Mouse (Mus musculus) layer of hippocampus, postnatal 36 days (tissue): ENCODE data around the gene Rnpep. TPM values are rescaled to one million over a fixed set of nuclear protein-coding genes. Genes with fewer than 3 reads are reported as not detected.

Experiments used
- DNase-seq, 2 experiments: peaks; one replicate each; pipeline ENCODE4 v3.0.0; 2022
- total RNA-seq, 2 experiments: library from RNA; stranded (reverse); gene quantifications; 2 replicates each; pipeline ENCODE4 v1.2.3; 2021

Rnpep gene
- 10 to 100 TPM; 54.0 to 65.4 TPM for total RNA-seq

DNA sequence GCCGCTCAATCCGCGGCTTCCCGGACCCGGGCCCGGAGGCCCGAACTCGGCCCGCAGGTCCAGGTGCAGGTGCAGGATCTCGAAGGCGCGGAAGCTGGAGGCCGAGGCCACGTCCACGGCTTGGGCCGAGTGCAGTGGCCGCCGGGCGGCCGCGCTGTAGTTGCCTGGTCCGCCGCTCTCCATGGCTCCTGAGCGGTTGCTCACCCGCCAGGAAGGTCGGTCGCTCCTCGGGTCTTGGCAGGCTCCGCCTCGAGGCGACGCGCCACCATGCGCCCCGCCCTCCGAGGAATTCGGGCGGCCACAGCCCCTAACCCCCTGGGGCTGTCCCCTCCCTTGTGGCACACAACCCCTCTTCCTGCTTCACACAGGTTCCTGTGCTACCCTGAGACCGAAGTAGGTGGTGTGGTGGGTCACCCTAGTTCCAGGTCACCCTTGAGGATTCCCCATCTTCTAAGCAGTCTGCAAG, at the start of gene Rnpep:
Gene Rnpep (minus strand): TSS at position 259 of the 466 bp plus-strand sequence.
- peak; percentile 75 to 77 for DNase-seq

DNA sequence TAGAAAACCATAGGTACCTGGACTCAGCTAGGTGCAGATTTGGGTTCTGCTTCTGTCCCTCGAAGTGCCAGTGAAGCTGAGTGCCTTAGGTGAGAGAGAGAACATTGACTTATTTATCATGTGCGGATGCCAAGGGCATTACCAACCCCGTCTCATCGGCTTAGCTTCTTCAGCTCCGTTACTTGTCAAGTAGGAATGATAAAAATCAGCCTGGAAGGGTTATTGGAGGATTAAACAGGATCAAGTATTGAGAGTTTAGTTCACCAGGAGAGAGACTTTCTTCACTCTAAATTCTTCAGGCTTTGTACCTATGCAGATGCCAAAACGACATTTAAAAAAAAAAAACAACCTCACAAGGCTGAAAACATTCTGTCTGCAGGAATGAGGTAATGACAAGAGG, 46.7 kb upstream of the Rnpep start:
- DNase-seq: no peak

DNA sequence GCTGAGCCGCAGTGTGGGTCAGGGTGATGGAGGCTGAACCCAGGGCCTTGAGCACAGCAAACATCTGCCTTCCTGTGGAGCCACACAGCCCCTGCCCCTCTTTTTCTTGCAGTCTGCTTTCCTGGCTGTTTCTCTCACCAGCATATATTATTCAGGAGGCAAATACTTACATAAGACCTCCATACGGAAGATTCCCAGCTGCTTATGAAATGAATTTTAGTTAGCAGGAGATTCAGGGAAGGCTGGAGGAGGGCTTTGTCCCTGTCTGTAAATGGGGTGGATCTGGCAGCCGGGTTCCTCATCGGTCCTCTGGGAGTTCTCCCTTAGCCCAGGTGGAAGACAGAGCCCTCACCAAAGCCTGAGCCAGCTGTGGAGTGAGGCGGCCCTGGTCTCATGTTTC, 44.5 kb upstream of the Rnpep start:
- no peak for DNase-seq

DNA sequence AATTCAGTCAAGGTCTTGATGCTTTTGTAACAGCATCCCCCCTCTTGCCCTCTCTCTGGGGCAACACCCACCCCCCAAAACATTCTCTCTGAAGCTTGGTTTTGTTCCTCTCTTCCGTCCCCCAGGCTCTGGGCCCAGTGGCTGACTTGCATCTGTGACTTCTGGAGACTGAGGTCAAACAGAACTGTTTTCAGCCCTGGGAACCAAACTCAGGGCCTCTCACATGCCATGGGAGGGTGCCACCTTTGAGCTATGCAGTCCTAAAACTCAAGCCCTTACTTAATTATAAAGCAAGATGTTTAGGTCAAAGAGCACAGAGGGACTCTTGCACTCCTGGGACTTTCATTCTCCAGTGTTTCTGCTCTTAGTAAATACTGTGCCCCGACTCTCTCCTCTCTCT, 42.0 kb upstream of the Rnpep start:
- DNase-seq: no peak

DNA sequence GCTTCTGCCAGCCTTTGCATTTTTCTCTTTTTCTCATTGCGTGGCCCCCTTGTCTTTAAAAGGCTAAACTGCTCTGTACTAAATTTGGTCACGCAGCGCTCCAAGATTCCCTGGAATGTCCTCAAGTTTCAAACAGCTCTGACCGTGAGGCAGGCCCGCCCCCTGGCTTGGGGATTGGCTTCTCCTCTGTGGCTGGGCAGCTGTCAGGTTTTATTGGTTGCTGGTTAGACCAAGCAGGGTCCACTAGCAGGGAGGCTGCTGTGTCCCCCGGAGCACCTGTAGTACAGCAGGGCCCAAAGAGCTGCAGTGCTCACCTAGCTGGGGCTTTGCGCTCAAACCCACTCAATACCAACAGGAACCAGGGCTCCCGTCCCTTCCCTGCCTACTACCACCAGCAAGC, 40.7 kb upstream of the Rnpep start, which contains the start of gene Lmod1:
Gene Lmod1 (plus strand): TSS at position 237 of the 400 bp plus-strand sequence.
- no peak for DNase-seq

DNA sequence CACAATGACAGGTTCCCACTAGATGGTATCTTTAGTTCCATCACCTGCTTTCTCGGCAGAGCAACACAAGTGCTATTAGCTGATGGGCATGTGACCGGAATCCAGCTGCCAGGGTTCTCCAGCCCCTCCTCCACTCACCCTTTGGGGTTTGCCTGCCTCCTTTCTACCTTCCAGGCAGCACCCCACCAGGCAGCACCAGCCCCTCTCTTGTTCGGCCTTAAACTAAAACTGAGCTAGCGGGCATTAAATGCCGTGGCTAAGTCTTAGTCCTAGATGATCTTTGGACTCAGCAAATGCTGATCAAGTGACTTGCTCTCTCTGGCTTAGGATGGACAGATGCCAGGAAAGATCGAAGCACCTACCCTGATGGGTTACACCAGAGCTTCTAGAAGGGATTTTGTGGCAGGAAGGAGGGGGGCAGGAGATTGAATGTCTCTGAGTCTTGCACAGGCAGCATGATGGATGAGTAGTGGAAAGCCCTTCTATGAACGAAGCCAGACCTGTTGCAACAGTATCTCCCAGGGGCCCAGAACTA, 39.5 kb upstream of the Rnpep start:
- DNase-seq: no peak

DNA sequence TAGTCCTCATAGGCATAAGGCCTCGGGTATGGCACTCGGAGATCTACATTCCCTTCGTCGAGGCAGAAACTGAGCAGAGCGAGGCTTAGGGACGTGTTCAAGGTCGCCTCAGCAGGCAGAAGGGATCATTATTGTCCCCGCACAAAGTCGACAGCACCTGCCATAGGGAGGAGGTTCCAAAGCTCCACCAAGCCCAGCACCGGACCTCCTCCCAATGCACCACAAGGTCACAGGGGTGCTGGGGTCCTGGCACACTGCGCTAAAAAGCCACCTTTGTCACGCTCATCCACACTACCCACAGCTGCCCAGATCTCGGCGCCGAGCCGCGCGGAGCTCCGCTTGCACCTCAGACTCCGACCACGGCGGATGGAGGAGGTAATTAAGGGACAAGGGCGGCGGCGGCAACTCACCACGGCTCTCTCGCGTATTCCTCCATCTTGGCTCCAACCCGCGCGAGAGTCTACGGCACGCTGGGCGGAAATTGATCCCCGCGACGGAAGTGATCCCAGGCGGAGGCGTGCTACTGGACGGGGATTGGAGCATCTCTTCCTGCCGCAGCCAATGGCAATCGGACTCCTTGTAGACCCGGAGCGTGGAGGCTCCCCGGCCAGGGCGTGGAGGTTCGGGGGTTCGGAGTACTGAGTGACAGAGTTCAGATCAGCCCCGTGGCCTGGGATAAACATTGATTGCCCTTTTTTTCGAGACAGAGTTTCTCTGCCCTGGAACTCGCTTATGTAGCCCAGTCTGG, 29.6 kb upstream of the Rnpep start, which contains the start of gene Timm17a:
Gene Timm17a (minus strand): TSS at position 495 of the 748 bp plus-strand sequence.
- DNase-seq: peak; percentile 93

DNA sequence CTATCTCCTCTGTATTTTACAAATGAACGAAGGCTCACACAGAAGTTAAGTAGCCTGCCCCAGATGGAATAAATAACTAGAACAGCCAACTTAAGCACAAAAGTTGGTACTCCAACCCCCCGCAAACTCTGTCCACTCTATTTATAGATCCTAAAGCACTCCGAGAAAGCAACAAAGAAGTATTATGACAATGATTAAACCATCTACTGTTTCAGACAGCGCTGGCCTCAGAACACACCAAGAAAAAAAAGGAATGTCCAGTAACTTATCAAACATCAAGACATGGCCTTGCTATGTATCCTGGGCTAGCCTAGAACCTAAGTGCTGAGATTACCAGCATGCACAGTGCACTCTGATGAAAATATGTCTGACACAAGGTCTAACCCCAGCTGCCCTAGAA, 28.3 kb upstream of the Rnpep start:
- DNase-seq: no peak

DNA sequence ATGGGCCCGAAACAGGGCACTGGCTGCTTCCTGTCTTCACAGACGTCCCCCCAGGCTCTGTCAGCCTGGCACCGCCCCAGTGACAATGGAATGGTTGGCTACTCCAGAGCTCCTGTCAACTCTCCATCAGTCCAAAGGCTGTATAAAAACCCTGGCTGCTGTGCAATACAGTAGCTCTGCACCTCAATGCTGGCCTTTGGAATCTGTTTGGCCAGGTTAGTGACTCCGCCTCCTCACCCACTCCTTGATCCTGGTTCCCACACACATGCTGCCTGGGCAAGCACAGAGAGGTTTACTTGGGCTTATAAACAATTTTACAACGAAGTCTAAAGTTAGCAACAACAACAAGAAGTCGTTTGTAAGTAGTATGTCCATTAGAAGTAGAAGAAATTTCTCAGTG, 27.5 kb upstream of the Rnpep start:
- DNase-seq: no peak

DNA sequence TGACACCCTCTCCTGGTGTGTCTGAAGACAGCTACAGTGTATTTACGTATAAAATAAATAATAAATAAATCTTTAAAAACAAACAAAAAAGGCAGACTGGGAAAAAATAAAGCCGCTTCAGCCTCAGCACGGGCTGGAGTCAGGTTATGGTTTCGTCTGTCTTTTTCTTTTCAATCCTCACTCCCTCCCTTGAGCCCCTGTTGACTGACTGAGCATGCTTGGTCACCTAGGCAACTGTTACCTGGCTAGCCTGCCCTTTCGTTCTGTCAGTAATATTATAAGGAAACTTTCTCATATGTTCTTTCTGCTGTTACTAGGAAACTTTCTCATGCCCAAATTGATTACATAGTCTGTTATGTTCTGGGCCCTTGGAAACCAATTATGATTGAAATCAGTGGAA, 7.0 kb upstream of the Rnpep start:
- no peak for DNase-seq

DNA sequence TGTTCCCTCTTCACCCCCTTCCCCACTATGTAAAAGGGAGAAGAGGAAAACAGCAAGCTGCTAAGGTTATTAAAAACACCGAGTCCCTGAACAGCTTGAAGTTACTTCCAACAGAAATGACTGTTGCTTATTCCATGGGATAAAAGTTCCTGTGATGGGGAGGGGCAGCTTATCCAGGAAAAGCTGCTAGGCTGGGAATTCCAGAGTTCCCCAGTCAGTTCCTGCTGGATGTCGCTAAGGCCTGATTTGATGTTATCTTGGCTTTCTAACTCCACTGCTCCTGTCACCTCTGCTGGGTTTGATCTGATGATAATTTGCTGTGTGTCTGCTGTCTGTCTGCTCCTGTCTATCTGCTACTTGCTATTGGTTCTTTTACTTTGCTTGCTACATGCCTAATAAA, 2.4 kb upstream of the Rnpep start:
- no peak for DNase-seq

DNA sequence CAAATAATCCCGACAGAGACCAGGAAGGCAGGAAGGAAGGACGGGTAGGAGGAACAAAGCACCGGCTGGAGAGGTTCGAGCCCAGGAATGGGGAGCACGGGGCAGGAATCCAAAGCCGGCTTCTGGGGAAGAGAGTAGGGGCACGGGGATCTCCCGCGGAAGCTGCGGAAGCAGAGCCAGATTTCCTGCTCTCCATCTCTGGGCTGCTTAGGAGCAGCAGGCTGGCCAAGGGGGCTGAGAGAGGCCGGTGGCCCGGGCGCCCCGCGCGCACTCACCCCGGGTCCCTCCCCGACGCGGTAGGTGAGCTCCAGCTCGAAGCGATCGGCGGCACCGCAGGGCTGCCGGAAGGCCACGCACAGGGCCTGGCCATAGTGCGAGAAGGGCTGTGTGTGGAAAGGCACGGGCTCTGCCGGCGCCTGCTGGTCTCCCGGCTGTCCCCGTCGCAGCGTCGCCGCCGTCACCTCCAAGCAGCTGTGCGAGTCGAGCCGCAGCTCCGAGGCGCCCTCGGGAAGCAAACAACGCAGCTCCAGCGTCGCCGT, 528 bp downstream of the Rnpep start:
- no peak for DNase-seq

DNA sequence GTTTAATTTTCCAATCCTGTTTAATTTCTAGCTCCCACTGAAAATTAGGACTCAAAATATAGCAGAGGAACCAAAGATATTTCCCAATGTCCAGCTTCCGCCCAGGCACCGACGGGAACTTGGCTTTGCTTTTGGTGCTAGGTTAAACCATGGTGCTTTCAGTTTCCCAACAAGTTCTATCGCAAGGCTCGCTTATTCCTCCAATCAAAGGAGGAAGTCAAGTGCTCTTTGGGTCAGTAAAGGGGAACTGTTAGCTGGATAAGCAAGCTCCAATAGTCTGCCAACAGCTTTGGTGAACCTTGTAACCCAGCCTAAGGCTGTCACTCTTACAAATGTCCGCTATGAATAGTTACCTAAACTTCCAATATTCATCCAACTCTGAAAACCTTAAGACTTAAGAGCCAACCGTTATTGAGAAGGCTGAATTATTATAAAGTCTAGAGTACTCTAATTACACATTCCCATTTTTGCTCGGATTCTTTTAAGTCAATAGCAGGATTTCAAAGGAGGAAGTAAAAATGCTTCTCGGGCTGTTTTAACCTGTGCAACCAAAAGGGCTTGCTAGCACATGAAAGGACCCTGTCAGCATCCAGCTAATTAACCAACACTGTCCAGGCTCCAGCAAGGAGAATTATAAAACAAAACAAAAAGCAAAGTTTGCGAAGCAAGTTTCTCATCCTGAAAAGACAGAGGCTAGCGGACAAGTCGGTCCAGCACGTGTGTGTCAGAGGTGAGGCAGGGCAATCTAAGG, 1.2 kb downstream of the Rnpep start:
- DNase-seq: no peak

DNA sequence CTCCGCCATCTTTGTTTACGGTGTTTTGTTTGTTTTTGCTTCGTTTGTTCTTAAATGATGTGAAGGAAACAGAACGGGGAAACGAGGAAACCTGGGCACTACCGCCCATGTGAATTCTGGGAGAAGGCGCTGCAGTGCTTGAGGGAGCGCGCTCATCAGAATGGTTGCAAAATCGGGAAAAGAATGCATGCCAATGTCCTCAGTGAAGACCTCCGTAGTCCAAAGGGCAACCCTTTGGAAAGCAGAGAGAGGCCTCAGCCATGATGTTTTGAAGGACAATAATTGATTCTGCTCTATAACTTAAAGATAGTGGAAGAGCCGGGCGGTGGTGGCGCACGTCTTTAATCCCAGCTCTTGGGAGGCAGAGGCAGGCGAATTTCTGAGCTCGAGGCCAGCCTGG, 2.0 kb downstream of the Rnpep start:
- DNase-seq: no peak

DNA sequence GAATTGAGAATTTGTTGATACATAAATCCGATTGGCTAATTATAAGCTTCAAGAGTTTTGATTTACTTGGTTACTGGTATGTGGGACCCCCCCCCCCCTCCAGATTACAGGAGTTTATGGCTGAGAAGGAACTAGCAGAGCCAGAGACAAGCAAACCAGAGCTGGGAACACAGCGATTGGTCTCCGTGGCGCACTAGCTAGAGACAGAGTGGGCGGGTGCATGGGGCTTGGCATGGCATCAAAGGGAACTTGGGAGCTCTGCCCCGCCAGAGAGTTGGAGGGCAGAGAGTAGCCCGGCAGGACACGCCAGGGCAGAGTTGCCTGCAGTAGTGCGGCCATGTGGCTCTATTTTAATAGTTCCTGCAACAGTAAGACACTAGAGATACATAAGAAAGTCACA, 3.2 kb downstream of the Rnpep start:
- DNase-seq: peak; percentile 56 to 71

DNA sequence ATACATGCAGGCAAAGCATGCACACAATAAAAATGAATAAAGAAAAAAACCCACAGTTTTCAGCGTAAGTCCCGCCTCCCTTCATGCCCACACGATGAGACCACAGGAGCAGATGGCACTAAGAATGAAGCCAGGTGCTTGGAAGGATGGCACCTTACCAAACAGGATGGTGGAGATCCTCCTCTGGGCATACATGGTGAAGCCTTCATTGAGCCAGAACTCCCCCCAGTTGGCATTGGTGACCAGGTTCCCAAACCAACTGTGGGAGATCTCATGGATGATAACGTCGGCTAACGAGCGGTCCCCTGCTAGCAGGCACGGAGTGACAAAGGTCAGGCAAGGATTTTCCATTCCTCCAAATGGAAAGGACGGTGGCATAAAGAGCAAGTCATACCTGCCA, 12.5 kb downstream of the Rnpep start:
- DNase-seq: no peak

DNA sequence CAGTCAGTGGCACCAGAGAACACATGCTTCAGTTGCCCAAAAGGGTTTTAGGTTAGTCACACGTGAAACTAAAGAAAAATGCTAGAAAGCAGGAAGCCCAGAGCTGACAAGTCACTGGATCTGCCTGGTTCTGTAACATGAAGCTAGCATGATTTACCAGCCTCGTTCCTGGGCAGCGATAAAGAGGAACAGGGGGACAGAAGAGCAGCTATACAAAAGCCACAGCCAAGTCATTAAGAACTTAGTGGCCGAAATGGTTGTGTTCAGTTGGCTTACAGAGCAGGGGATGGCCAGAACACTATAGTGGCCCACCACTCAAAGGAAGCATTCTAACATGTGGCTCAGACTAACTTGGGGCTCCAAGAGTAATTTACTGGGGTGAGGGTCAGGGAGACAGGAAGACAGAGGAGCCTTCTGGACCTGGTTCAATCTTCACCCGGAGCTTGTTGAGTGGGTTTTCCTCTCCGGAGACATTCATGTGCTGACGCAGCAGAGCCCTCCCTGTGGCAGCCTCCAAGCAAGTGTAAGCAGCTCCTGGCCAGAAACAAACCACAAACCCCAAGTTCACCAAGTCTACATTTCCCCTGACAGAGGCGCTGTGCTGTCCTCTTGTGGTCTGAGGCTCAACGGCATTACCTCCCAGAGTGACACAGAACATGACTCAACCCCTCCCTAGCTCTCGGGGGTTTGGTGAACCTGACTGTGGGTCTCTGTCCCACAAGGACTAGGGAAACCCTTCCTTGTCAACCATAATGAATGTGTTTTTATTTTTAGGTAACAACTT, 16.0 kb downstream of the Rnpep start:
- DNase-seq: no peak

DNA sequence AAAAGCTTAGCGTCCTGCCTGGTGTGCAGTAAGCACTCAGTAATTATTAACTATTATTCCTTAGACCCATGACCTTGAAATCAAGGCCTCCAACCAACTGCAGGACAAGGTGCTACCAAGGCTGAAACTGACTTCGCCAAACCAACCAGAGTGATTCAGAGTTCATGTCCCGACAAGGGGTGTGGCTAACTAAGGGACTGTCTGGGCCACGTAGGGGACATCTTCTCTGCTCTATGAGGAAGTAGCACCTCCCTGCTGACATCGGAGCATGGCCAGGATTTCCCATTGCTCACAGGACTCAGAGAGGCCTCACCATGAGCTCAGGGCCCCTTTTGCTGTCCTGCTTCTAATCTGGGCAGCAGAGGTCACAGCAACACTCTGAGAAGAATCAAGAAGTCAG, 18.1 kb downstream of the Rnpep start:
- no peak for DNase-seq

DNA sequence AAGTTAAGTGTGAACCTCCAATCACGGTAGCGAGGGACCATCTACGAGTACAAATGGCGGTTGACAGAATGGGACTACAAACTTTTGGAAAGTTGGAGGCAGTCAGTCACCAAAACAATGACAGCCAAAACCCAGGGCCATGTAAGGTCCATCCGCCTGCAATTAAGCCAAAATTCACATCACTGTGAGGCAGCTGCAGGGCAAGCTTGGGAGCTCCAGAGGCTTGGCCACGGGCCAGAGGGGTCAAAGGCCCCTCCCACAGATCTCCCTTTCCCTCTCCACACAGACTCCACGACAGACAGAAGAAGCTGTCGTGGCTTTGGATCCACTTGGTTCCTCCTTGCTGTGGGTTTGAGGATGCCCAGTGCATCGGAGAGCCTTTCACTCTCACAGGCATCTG, 20.6 kb downstream of the Rnpep start:
- DNase-seq: no peak

DNA sequence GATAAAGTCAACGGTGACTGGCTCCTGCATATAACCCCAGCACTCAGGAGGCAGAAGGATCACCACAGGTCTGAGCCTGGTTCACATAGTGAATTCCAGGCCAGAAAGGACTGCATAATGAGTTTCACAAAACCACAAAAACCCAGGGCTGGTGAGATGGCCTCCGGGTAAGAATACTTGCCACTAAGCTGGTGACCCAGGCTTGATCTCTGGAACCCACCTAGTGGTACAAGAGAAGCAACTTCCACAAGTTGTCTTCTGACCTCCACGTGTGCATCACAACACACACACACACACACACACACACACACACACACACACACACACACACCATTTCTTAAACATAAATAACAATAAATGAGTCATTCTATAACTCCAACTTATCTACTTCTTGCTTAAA, 21.6 kb downstream of the Rnpep start:
- no peak for DNase-seq

DNA sequence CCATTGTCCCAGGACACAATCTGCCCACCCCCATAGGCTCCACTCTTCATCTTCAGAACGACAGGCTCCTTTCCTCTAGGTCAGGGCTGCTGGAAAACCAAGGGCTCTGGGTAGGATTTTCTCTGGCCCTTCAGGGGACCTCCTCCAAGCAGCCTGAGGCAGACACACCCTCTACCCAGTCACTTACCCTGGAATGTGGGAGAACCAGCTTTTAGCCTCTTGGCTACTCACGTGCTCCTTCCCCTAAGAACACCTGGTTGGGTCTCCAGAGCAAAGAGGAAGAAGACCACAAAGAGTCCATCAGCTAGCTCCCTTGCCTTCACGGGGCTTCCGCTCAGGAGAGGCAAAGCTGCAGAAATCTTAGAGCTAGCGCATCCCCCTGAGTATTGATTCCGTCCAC, 23.0 kb downstream of the Rnpep start:
- no peak for DNase-seq

DNA sequence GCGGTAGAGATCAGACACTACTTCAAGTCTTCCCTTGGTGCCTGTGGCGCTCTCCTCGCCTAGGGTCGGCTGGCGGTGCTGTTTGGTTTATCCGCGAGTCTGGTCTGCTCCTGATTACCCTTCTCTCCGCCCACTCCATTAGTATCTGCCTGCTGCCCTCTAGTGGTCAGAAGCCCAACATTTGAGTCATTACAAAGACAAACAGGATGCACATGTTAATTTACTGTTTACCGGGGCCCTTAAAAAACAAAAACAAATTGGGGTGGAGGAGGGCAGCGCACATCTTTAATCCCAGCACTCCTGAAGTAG, 24.8 kb downstream of the Rnpep start:
- peak; percentile 48 to 74 for DNase-seq
